Mouse (Mus musculus) kidney, embryonic 16.5 days (tissue): ENCODE data around the gene Prr11. TPM values are rescaled to one million over a fixed set of nuclear protein-coding genes. Genes with fewer than 3 reads are reported as not detected.
A peak's percentile ranks its signal among the peaks of the same experiment; 100 is the strongest.

Experiments used
- ATAC-seq: fragments of 200-750 bp; cut with Nextera tagmentation; 2 replicates; pipeline ENCODE4 v1.8.0; 2017; ENCODE audit warnings: moderate TSS enrichment; ENCODE audit not compliant: low FRiP score, low TSS enrichment
- H3K27ac ChIP-seq: fragments of 300-500 bp; sonication (generic); 2 replicates; pipeline ENCODE4 v1.5.1; 2014; ENCODE audit warnings: low read length
- H3K27me3 ChIP-seq: fragments of 300-500 bp; sonication (generic); 2 replicates; pipeline ENCODE4 v1.6.1; 2014; ENCODE audit warnings: low read length, control low read depth, mixed read lengths; ENCODE audit not compliant: insufficient read depth
- H3K36me3 ChIP-seq: fragments of 300-500 bp; sonication (generic); 2 replicates; pipeline ENCODE4 v1.6.1; 2014; ENCODE audit warnings: low read length, control low read depth, mixed read lengths; ENCODE audit not compliant: insufficient read depth
- H3K4me1 ChIP-seq: fragments of 300-500 bp; sonication (generic); 2 replicates; pipeline ENCODE4 v1.6.1; 2014; ENCODE audit warnings: low read length, control low read depth, mixed read lengths; ENCODE audit not compliant: insufficient read depth
- H3K4me2 ChIP-seq: fragments of 300-500 bp; sonication (generic); replicated peaks from 2 replicates; pipeline ENCODE4 v1.6.1; 2014; ENCODE audit warnings: low read depth, low read length
- H3K4me3 ChIP-seq: fragments of 300-500 bp; sonication (generic); 2 replicates; pipeline ENCODE4 v1.5.1; 2014; ENCODE audit warnings: mild to moderate bottlenecking, low read length
- H3K9ac ChIP-seq: fragments of 300-500 bp; sonication (generic); replicated peaks from 2 replicates; pipeline ENCODE4 v1.6.1; 2014; ENCODE audit warnings: low read length
- H3K9me3 ChIP-seq: fragments of 300-500 bp; sonication (generic); 2 replicates; pipeline ENCODE4 v1.6.1; 2016; ENCODE audit warnings: low read length, control low read depth
- WGBS: fragments of 180-500 bp; shearing (Covaris S2); extraction: QIAGEN DNeasy Blood & Tissue Kit; methylation state at CpG from one replicate; pipeline ENCODE4 v1.1.7; 2014; 5-methylcytosine and 5-hydroxymethylcytosine counted together
- polyA plus RNA-seq: library from polyadenylated mRNA; unstranded; fragments of >200 nt; fragmentation: Nextera tagmentation; extraction: Ambion mirVana; gene quantifications from 2 replicates; pipeline ENCODE4 v1.2.1, GENCODE M21; 2015

Prr11 gene
- 9.2 and 13.9 TPM in 2 replicates for polyA plus RNA-seq

- WGBS: 1% methylated on average over 14 of the region's 14 CpGs
- ATAC-seq: no peak
- peaks cover 17% of the 10 kb centered on the region for H3K4me1 ChIP-seq
These were observed at the start of gene Prr11 for GRCm38 (mm10) chr11:87108409-87108754. Prr11 (minus strand) TSS chr11:87108708.

GRCm38 (mm10) chr11:87158012-87158411, 49.5 kb upstream of the Prr11 start:
- no peak for ATAC-seq
- peaks cover 7% of the 10 kb centered on the region; the same call in 1 of the 2 replicates for H3K36me3 ChIP-seq
- no peaks in the 10 kb centered on the region for H3K9me3 ChIP-seq
- no peak overlapping the region for H3K27ac ChIP-seq
- H3K4me1 ChIP-seq: no peaks in the 10 kb centered on the region
- no peak overlapping the region for H3K4me3 ChIP-seq
- WGBS: 99% methylated on average over 2 of the region's 2 CpGs
- H3K4me2 ChIP-seq: no peak overlapping the region
- H3K27me3 ChIP-seq: no peaks in the 10 kb centered on the region
- H3K9ac ChIP-seq: no peak overlapping the region

More at GRCm38 (mm10) chr11:87108409-87108754, at the start of gene Prr11:
- Histone ChIP-seq H3K4me2 (peak within 1 kb of the TSS; percentile 69), H3K27me3 (no peaks in the 10 kb centered on the region), H3K9ac (peak within 1 kb of the TSS; percentile 94), H3K9me3 (no peaks in the 10 kb centered on the region), H3K27ac (peak within 1 kb of the TSS; percentile 99), H3K36me3 (peaks cover 28% of the 10 kb centered on the region), H3K4me3 (peak within 1 kb of the TSS; percentile 99)

GRCm38 (mm10) chr11:87136233-87136632, 27.7 kb upstream of the Prr11 start:
- Histone ChIP-seq H3K9ac (no peak overlapping the region), H3K4me2 (no peak overlapping the region), H3K36me3 (peaks cover 7% of the 10 kb centered on the region; the same call in 1 of the 2 replicates), H3K4me3 (no peak overlapping the region), H3K27me3 (no peaks in the 10 kb centered on the region), H3K9me3 (no peaks in the 10 kb centered on the region), H3K4me1 (no peaks in the 10 kb centered on the region), H3K27ac (no peak overlapping the region)
- ATAC-seq: no peak
- whole genome bisulfite sequencing: 79% methylated on average over 4 of the region's 4 CpGs

GRCm38 (mm10) chr11:87126824-87127816, 18.6 kb upstream of the Prr11 start, which contains the start of gene Trim37:
Trim37 (plus strand) TSS chr11:87127077.
- peak within 1 kb of the TSS; percentile 83 for H3K9ac ChIP-seq
- peak within 1 kb of the TSS; percentile 92 for H3K27ac ChIP-seq
- H3K4me1 ChIP-seq: peaks cover 19% of the 10 kb centered on the region
- H3K36me3 ChIP-seq: peaks cover 25% of the 10 kb centered on the region
- H3K4me2 ChIP-seq: peak within 1 kb of the TSS; percentile 81
- peak within 1 kb of the TSS; percentile 96 for H3K4me3 ChIP-seq
- ATAC-seq: peak; percentile 95
- H3K27me3 ChIP-seq: no peaks in the 10 kb centered on the region
- no peaks in the 10 kb centered on the region for H3K9me3 ChIP-seq
- under 1% methylated on average over 92 of the region's 105 CpGs for WGBS

GRCm38 (mm10) chr11:87126281-87126823, 17.8 kb upstream of the Prr11 start:
- Histone ChIP-seq H3K9ac (peak overlapping the region; percentile 83), H3K27me3 (no peaks in the 10 kb centered on the region), H3K4me2 (peak overlapping the region; percentile 81), H3K36me3 (peaks cover 27% of the 10 kb centered on the region), H3K4me3 (peak overlapping the region; percentile 96), H3K9me3 (no peaks in the 10 kb centered on the region), H3K27ac (peak overlapping the region; percentile 87), H3K4me1 (peaks cover 19% of the 10 kb centered on the region)
- 2% methylated on average over 12 of the region's 12 CpGs for WGBS
- no peak for ATAC-seq

GRCm38 (mm10) chr11:87125562-87125961, 17.1 kb upstream of the Prr11 start:
- Histone ChIP-seq H3K4me2 (peak overlapping the region; percentile 81), H3K4me3 (no peak overlapping the region), H3K9ac (peak overlapping the region; percentile 41; the same call in 1 of the 2 replicates)

GRCm38 (mm10) chr11:87121864-87122263, 13.4 kb upstream of the Prr11 start:
- ATAC-seq: no peak
- Histone ChIP-seq H3K27me3 (no peaks in the 10 kb centered on the region), H3K27ac (no peak overlapping the region), H3K4me3 (no peak overlapping the region), H3K9me3 (no peaks in the 10 kb centered on the region), H3K4me2 (no peak overlapping the region), H3K9ac (no peak overlapping the region), H3K4me1 (peaks cover 11% of the 10 kb centered on the region), H3K36me3 (peaks cover 55% of the 10 kb centered on the region)
- 82% methylated on average over 8 of the region's 8 CpGs for WGBS

More at GRCm38 (mm10) chr11:87125562-87125961, 17.1 kb upstream of the Prr11 start:
- H3K4me1 ChIP-seq: peaks cover 19% of the 10 kb centered on the region
- no peak overlapping the region for H3K27ac ChIP-seq
- H3K36me3 ChIP-seq: peaks cover 32% of the 10 kb centered on the region
- 48% methylated on average over 4 of the region's 4 CpGs for WGBS
- no peaks in the 10 kb centered on the region for H3K9me3 ChIP-seq
- H3K27me3 ChIP-seq: no peaks in the 10 kb centered on the region
- no peak for ATAC-seq

- Histone ChIP-seq H3K4me2 (peak overlapping the region; percentile 69), H3K36me3 (peaks cover 16% of the 10 kb centered on the region), H3K4me3 (peak overlapping the region; percentile 99), H3K9ac (peak overlapping the region; percentile 94), H3K27me3 (no peaks in the 10 kb centered on the region), H3K27ac (peak overlapping the region; percentile 99), H3K4me1 (peaks cover 17% of the 10 kb centered on the region), H3K9me3 (no peaks in the 10 kb centered on the region)
- WGBS: 5% methylated on average over 9 of the region's 9 CpGs
- no peak for ATAC-seq
These were observed 1.8 kb upstream of the Prr11 start for GRCm38 (mm10) chr11:87110172-87110909.

GRCm38 (mm10) chr11:87109519-87110171, 1.1 kb upstream of the Prr11 start:
- no peaks in the 10 kb centered on the region for H3K27me3 ChIP-seq
- under 1% methylated on average over 42 of the region's 42 CpGs for WGBS
- H3K27ac ChIP-seq: peak overlapping the region; percentile 99
- no peak for ATAC-seq
- peaks cover 17% of the 10 kb centered on the region for H3K4me1 ChIP-seq
- no peaks in the 10 kb centered on the region for H3K9me3 ChIP-seq
- H3K9ac ChIP-seq: peak overlapping the region; percentile 94
- peak overlapping the region; percentile 69 for H3K4me2 ChIP-seq
- peak overlapping the region; percentile 99 for H3K4me3 ChIP-seq
- peaks cover 19% of the 10 kb centered on the region for H3K36me3 ChIP-seq
